Mouse (Mus musculus) midbrain, embryonic 15.5 days (tissue): Measurements from ENCODE around the gene Cnot1. TPM values are rescaled to one million over a fixed set of nuclear protein-coding genes. Genes with fewer than 3 reads are reported as not detected.
A peak's percentile ranks its signal among the peaks of the same experiment; 100 is the strongest.

Source experiments
- ATAC-seq: fragments of 200-750 bp; cut with Nextera tagmentation; replicated peaks from 2 replicates; pipeline ENCODE4 v1.8.0; 2017; ENCODE audit warnings: moderate TSS enrichment
- H3K27ac ChIP-seq: fragments of 300-500 bp; sonication (generic); 2 replicates; pipeline ENCODE4 v1.5.1; 2015; ENCODE audit warnings: mild to moderate bottlenecking, inconsistent platforms
- H3K27me3 ChIP-seq: fragments of 300-500 bp; sonication (generic); replicated peaks from 2 replicates; pipeline ENCODE4 v1.6.1; 2015; ENCODE audit warnings: inconsistent platforms
- H3K36me3 ChIP-seq: fragments of 300-500 bp; sonication (generic); replicated peaks from 2 replicates; pipeline ENCODE4 v1.6.1; 2015; ENCODE audit warnings: inconsistent platforms
- H3K4me1 ChIP-seq: fragments of 300-500 bp; sonication (generic); 2 replicates; pipeline ENCODE4 v1.6.1; 2015; ENCODE audit warnings: inconsistent platforms
- H3K4me2 ChIP-seq: fragments of 300-500 bp; sonication (generic); 2 replicates; pipeline ENCODE4 v1.6.1; 2015; ENCODE audit warnings: inconsistent platforms, mild to moderate bottlenecking, moderate library complexity
- H3K4me3 ChIP-seq: fragments of 300-500 bp; sonication (generic); 2 replicates; pipeline ENCODE4 v1.5.1; 2015; ENCODE audit warnings: mild to moderate bottlenecking, inconsistent platforms
- H3K9ac ChIP-seq: fragments of 300-500 bp; sonication (generic); 2 replicates; pipeline ENCODE4 v1.6.1; 2015; ENCODE audit warnings: mild to moderate bottlenecking, inconsistent platforms
- H3K9me3 ChIP-seq: fragments of 300-500 bp; sonication (generic); 2 replicates; pipeline ENCODE4 v1.6.1; 2016; ENCODE audit warnings: inconsistent platforms
- WGBS: fragments of 180-500 bp; shearing (Covaris S2); methylation state at CpG from one replicate; pipeline ENCODE4 v1.1.7; 2015; ENCODE audit warnings: mixed read lengths; 5-methylcytosine and 5-hydroxymethylcytosine counted together
- polyA plus RNA-seq: library from polyadenylated mRNA; unstranded; fragments of >200 nt; fragmentation: Nextera tagmentation; extraction: Ambion mirVana; gene quantifications from 2 replicates; pipeline ENCODE4 v1.2.1, GENCODE M21; 2015

Cnot1 gene
- polyA plus RNA-seq, 1 experiment from 2014 or later = 48.8 TPM

DNA sequence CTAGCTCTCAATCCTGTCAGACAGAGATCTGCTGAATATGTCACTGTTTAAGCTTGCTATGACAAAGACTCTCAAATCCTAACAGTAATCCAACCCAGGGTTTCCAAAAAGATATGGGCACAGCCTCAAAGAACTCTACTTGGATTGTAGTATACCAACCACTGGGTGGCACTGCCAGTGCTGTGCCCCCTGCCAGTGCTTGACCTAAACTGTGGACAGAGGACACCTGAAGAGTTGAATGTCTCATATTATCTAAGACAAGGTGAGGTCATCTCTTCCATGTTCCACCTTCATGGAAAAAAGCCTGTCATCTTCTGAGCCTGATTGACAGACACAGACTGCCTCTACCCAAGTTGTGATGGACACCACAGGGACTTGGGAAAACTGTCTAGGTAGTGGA is 24.6 kb downstream of the Cnot1 start:
- ATAC-seq = no peak
- H3K9ac ChIP-seq = no peak overlapping the region
- H3K4me1 ChIP-seq = no peaks in the 10 kb centered on the region
- no peak overlapping the region for H3K27ac ChIP-seq
- H3K9me3 ChIP-seq = no peaks in the 10 kb centered on the region
- no peaks in the 10 kb centered on the region for H3K27me3 ChIP-seq
- H3K36me3 ChIP-seq = peaks cover 48% of the 10 kb centered on the region
- H3K4me2 ChIP-seq = no peak overlapping the region
- H3K4me3 ChIP-seq = no peak overlapping the region

DNA sequence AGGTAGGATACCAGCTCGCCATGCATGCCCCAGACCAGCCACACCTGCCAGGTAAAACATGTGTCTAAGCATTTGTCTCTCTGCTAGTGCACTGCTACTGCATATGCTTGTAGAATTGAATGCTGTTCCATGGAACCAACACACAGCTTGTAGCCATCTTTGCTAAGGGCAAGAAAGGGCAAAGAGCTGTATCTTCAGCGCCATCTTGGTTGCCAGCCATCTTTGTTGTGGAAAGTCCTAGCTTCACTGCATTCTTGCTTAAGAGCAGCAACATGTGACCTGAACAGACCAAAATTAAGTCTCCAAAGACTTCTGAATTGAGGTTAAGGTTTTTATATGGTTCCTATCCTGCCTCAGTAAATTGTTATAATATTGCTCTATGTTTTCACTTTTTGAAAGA is 25.5 kb downstream of the Cnot1 start:
- Histone ChIP-seq H3K9ac (no peak overlapping the region), H3K4me1 (no peaks in the 10 kb centered on the region), H3K36me3 (peaks cover 40% of the 10 kb centered on the region), H3K27ac (no peak overlapping the region), H3K4me2 (no peak overlapping the region), H3K27me3 (no peaks in the 10 kb centered on the region), H3K4me3 (no peak overlapping the region), H3K9me3 (no peaks in the 10 kb centered on the region)
- no peak for ATAC-seq
- 99% methylated on average over 2 of the region's 2 CpGs for WGBS

DNA sequence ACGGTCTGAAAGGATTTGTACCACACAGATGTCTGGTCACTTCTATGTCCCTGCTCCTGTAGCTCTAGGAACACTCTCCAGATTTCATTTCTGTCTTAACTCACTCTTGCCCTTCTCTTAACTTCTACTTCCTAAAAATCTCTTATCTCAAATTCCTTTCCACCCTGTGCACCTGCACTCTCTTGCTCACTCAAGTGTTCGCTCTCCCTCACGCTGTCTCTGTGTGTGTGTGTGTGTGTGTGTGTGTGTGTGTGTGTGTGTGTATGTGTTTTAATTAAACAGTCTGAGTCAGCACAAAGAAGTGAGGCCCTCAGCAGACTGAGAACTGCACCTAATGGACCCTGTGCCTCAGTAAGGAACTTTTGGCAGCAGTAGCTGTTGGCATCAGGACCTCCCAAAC is 26.2 kb downstream of the Cnot1 start:
- no peak overlapping the region for H3K27ac ChIP-seq
- no peak overlapping the region for H3K4me2 ChIP-seq
- no peak for ATAC-seq
- H3K36me3 ChIP-seq = peaks cover 33% of the 10 kb centered on the region
- H3K9me3 ChIP-seq = no peaks in the 10 kb centered on the region
- H3K4me1 ChIP-seq = no peaks in the 10 kb centered on the region
- 95% methylated on average over 3 of the region's 3 CpGs for WGBS
- no peak overlapping the region for H3K9ac ChIP-seq
- no peak overlapping the region for H3K4me3 ChIP-seq
- H3K27me3 ChIP-seq = no peaks in the 10 kb centered on the region

GRCm38 (mm10) chr8:95764133-95764532 is 43.1 kb downstream of the Cnot1 start:
- Histone ChIP-seq H3K4me1 (no peaks in the 10 kb centered on the region), H3K4me3 (no peak overlapping the region), H3K4me2 (no peak overlapping the region), H3K9ac (no peak overlapping the region), H3K36me3 (peaks cover 65% of the 10 kb centered on the region), H3K27ac (no peak overlapping the region), H3K27me3 (no peaks in the 10 kb centered on the region), H3K9me3 (no peaks in the 10 kb centered on the region)
- ATAC-seq = no peak
- 89% methylated on average over 1 of the region's 1 CpGs for WGBS

GRCm38 (mm10) chr8:95760323-95760722 is 46.9 kb downstream of the Cnot1 start:
- 94% methylated on average over 6 of the region's 6 CpGs for WGBS
- no peaks in the 10 kb centered on the region for H3K9me3 ChIP-seq
- no peaks in the 10 kb centered on the region for H3K27me3 ChIP-seq
- no peaks in the 10 kb centered on the region for H3K4me1 ChIP-seq
- H3K36me3 ChIP-seq = peaks cover 57% of the 10 kb centered on the region
- no peak overlapping the region for H3K27ac ChIP-seq
- H3K4me3 ChIP-seq = no peak overlapping the region
- no peak overlapping the region for H3K4me2 ChIP-seq
- H3K9ac ChIP-seq = no peak overlapping the region
- ATAC-seq = no peak

- WGBS = 100% methylated on average over 1 of the region's 1 CpGs
These were observed 55.3 kb downstream of the Cnot1 start for GRCm38 (mm10) chr8:95751924-95752323.

DNA sequence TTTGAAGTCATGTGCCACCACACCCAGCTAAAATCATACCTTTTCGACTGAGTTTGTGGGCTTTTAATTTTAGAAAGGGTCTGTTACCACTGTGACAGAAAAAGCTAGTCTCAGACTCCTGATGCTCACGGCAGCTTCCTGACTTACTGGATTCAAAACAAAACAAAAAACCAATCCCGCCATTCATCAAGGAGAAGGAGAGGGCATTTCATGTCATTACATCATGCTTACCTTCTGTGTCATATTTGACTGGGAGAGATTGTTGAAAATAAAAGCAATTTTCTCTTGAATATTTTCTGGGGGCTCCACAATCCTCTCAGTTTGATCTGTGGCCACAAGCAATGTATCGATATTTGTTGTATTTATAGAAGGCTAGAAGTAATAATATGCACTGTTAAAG is 59.2 kb downstream of the Cnot1 start:
- ATAC-seq = no peak
- 95% methylated on average over 4 of the region's 4 CpGs for WGBS

More at GRCm38 (mm10) chr8:95751924-95752323, 55.3 kb downstream of the Cnot1 start:
- no peak overlapping the region for H3K4me3 ChIP-seq
- no peak overlapping the region for H3K9ac ChIP-seq
- no peaks in the 10 kb centered on the region for H3K27me3 ChIP-seq
- ATAC-seq = no peak
- no peaks in the 10 kb centered on the region for H3K9me3 ChIP-seq
- H3K4me1 ChIP-seq = no peaks in the 10 kb centered on the region
- no peak overlapping the region for H3K4me2 ChIP-seq
- H3K27ac ChIP-seq = no peak overlapping the region
- H3K36me3 ChIP-seq = peaks cover 55% of the 10 kb centered on the region

DNA sequence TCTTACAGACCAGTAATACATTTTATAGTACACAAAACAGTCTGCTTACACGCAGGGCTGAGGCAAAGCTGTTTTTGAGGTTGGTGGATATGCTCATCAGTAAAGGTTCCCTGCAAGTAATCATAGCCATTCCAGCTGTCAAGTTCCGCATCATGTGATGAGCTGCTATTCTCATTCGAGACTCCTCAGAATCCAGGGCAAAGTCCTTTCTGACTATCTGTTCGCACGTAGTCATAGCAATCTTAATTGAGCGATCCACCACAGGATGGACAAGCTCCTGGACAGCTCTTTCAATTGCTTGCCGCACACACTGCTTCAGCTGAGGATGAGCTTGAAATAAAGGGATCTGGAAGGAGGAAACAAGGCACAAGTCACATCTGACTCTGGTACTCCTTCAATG is 65.5 kb downstream of the Cnot1 start:
- no peak overlapping the region for H3K27ac ChIP-seq
- H3K4me3 ChIP-seq = no peak overlapping the region
- H3K4me1 ChIP-seq = no peaks in the 10 kb centered on the region
- H3K27me3 ChIP-seq = no peaks in the 10 kb centered on the region
- no peaks in the 10 kb centered on the region for H3K9me3 ChIP-seq
- H3K4me2 ChIP-seq = no peak overlapping the region
- 90% methylated on average over 7 of the region's 7 CpGs for WGBS
- ATAC-seq = no peak
- H3K9ac ChIP-seq = no peak overlapping the region
- peaks cover 70% of the 10 kb centered on the region for H3K36me3 ChIP-seq

More for the DNA sequence above, 59.2 kb downstream of the Cnot1 start:
- Histone ChIP-seq H3K9me3 (no peaks in the 10 kb centered on the region), H3K4me1 (no peaks in the 10 kb centered on the region), H3K36me3 (peaks cover 57% of the 10 kb centered on the region), H3K4me2 (no peak overlapping the region), H3K27ac (no peak overlapping the region), H3K4me3 (no peak overlapping the region), H3K27me3 (no peaks in the 10 kb centered on the region), H3K9ac (no peak overlapping the region)

- H3K9ac ChIP-seq = no peak overlapping the region
- H3K9me3 ChIP-seq = no peaks in the 10 kb centered on the region
- WGBS = 76% methylated on average over 7 of the region's 7 CpGs
- H3K36me3 ChIP-seq = peaks cover 75% of the 10 kb centered on the region
- no peak overlapping the region for H3K4me3 ChIP-seq
- no peaks in the 10 kb centered on the region for H3K4me1 ChIP-seq
- H3K27me3 ChIP-seq = no peaks in the 10 kb centered on the region
- no peak overlapping the region for H3K4me2 ChIP-seq
- ATAC-seq = no peak
- H3K27ac ChIP-seq = no peak overlapping the region
These were observed 68.7 kb downstream of the Cnot1 start for GRCm38 (mm10) chr8:95738596-95738995.

GRCm38 (mm10) chr8:95727625-95728024 is 79.6 kb downstream of the Cnot1 start:
- Histone ChIP-seq H3K4me2 (no peak overlapping the region), H3K36me3 (peaks cover 76% of the 10 kb centered on the region), H3K27ac (no peak overlapping the region), H3K4me1 (no peaks in the 10 kb centered on the region), H3K9ac (no peak overlapping the region), H3K27me3 (no peaks in the 10 kb centered on the region), H3K9me3 (no peaks in the 10 kb centered on the region), H3K4me3 (no peak overlapping the region)
- 88% methylated on average over 4 of the region's 4 CpGs for WGBS
- ATAC-seq = no peak

GRCm38 (mm10) chr8:95716546-95717335 is 90.5 kb downstream of the Cnot1 start:
- Histone ChIP-seq H3K27ac (peak overlapping the region; percentile 80; the same call in 1 of the 2 replicates), H3K4me1 (peaks cover 18% of the 10 kb centered on the region), H3K4me3 (peak overlapping the region; percentile 87), H3K27me3 (no peaks in the 10 kb centered on the region), H3K9me3 (no peaks in the 10 kb centered on the region), H3K9ac (peak overlapping the region; percentile 86), H3K4me2 (peak overlapping the region; percentile 86), H3K36me3 (peaks cover 41% of the 10 kb centered on the region)
- no peak for ATAC-seq
- 19% methylated on average over 21 of the region's 21 CpGs for WGBS

GRCm38 (mm10) chr8:95715676-95716531 is 91.4 kb downstream of the Cnot1 start, which contains the start of gene Setd6:
Setd6 (plus strand) TSS chr8:95715881.
- Histone ChIP-seq H3K4me3 (peak within 1 kb of the TSS; percentile 87), H3K27me3 (no peaks in the 10 kb centered on the region), H3K9me3 (no peaks in the 10 kb centered on the region), H3K36me3 (peaks cover 41% of the 10 kb centered on the region), H3K9ac (peak within 1 kb of the TSS; percentile 86), H3K4me2 (peak within 1 kb of the TSS; percentile 86), H3K27ac (peak within 1 kb of the TSS; percentile 80), H3K4me1 (peaks cover 18% of the 10 kb centered on the region)
- WGBS = 1% methylated on average over 79 of the region's 79 CpGs
- ATAC-seq = peak; percentile 91
